Comparison of ENCODE assay signal across 22 mouse cellular contexts in the genomic region with DNA sequence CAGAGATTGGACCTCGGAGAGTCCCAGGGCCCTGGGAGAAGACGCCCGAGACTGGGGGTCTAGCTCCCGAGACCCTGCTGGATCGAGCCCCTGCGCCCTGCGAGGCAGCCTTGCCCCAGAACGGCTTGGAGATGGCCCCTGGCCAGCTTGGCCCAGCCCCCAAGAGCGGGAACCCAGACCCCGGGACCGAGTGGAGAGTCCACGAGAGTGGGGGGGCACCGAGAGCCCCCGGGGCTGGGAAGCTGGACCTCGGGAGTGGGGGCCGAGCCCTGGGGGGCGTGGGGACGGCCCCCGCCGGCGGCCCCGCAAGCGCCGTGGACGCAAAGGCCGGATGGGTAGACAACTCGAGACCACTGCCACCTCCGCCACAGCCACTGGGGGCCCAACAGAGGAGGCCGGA. TPM values are rescaled to one million over a fixed set of nuclear protein-coding genes. Genes with fewer than 3 reads are reported as not detected.
DNase-seq lines count a peak whose midpoint lies in the region; ATAC-seq and TF ChIP-seq lines count a peak whose summit lies in the region.
"Had no signal": no experiment of that assay in that cellular context is flagged by ENCODE, and none has a peak within 500 bp of the region (broad histone marks: within the 10 kb centered on the region; RNA-seq: fewer than 3 reads in every experiment).

No protein-coding gene starts in this region.

- DNase-seq in cerebellum, adult 2 months, result peak; percentile 5 to 28
- no peak for DNase-seq in cerebellum, adult 11-12 months
- DNase-seq in forebrain, embryonic 11.5 days (ENCODE audit: low spot score), result peak; percentile 52
- DNase-seq in forebrain, postnatal 0 days, result no peak
- no peak for DNase-seq in midbrain, embryonic 14.5 days
- DNase-seq in lung, postnatal 0 days (ENCODE audit: low spot score), result no peak
- DNase-seq: adrenal gland, postnatal 10 days; embryo, embryonic 11 days; gastrocnemius, postnatal 14 days; heart, postnatal 36 days; kidney, adult 11 months had no signal

- H3K4me1 ChIP-seq in cerebellum, adult 2 months (ENCODE audit: control insufficient read depth, insufficient read depth, low read length), result peaks cover 12% of the 10 kb centered on the region
- H3K4me1 ChIP-seq in forebrain, embryonic 11.5 days (replicated peaks; ENCODE audit: control insufficient read depth, insufficient read depth, low read length), result peaks cover 11% of the 10 kb centered on the region
- 0 out of 2 replicates have a peak, but pooled peaks cover 2% of the 10 kb centered on the region for H3K4me1 ChIP-seq in forebrain, postnatal 0 days (ENCODE audit: insufficient read depth)
- peaks cover 17% of the 10 kb centered on the region for H3K4me1 ChIP-seq in midbrain, embryonic 16.5 days (ENCODE audit: control insufficient read depth, insufficient read depth, low read length)
- peaks cover 16% of the 10 kb centered on the region for H3K4me1 ChIP-seq in midbrain, embryonic 14.5 days (ENCODE audit: control insufficient read depth, insufficient read depth, low read length)
- no peaks in the 10 kb centered on the region for H3K4me1 ChIP-seq in lung, postnatal 0 days (ENCODE audit: insufficient read depth, low read depth, low read length)

- no peaks in the 10 kb centered on the region for H3K27me3 ChIP-seq in cerebellum, adult 2 months (ENCODE audit: control insufficient read depth, insufficient read depth, low read length)
- H3K27me3 ChIP-seq in forebrain, embryonic 11.5 days (ENCODE audit: control insufficient read depth, insufficient read depth, low read length), result peaks cover 14% of the 10 kb centered on the region
- no peaks in the 10 kb centered on the region for H3K27me3 ChIP-seq in forebrain, postnatal 0 days (ENCODE audit: insufficient read depth, low read length)
- H3K27me3 ChIP-seq in midbrain, embryonic 16.5 days (ENCODE audit: control insufficient read depth, insufficient read depth, low read depth, low read length), result no peaks in the 10 kb centered on the region; the same call in 1 of the 2 replicates
- 0 out of 2 replicates have a peak, but pooled peaks cover 4% of the 10 kb centered on the region for H3K27me3 ChIP-seq in midbrain, embryonic 14.5 days (ENCODE audit: control insufficient read depth, insufficient read depth, low read length)
- H3K27me3 ChIP-seq in lung, postnatal 0 days (replicated peaks; ENCODE audit: insufficient read depth, low read length), result peaks cover 3% of the 10 kb centered on the region; the same call in 1 of the 2 replicates

- 79% methylated on average over 29 of the region's 29 CpGs for WGBS in cerebellum, adult 2 months
- WGBS in forebrain, embryonic 11.5 days, result 93% methylated on average over 29 of the region's 29 CpGs
- whole genome bisulfite sequencing in forebrain, postnatal 0 days, result 92% methylated on average over 27 of the region's 29 CpGs
- WGBS in midbrain, embryonic 16.5 days, result 96% methylated on average over 29 of the region's 29 CpGs
- 96% methylated on average over 29 of the region's 29 CpGs for WGBS in midbrain, embryonic 14.5 days
- 92% methylated on average over 26 of the region's 29 CpGs for WGBS in lung, postnatal 0 days

- H3K27ac ChIP-seq in cerebellum, adult 2 months (ENCODE audit: insufficient read depth, low read length), result no peak overlapping the region
- H3K27ac ChIP-seq in forebrain, embryonic 11.5 days (ENCODE audit: low read depth, low read length), result no peak overlapping the region
- H3K27ac ChIP-seq in forebrain, postnatal 0 days (ENCODE audit: low read depth, low read length), result no peak overlapping the region
- no peak overlapping the region for H3K27ac ChIP-seq in midbrain, embryonic 16.5 days (ENCODE audit: low read length)
- H3K27ac ChIP-seq in midbrain, embryonic 14.5 days (replicated peaks; ENCODE audit: low read depth, low read length), result no peak overlapping the region
- no peak overlapping the region for H3K27ac ChIP-seq in lung, postnatal 0 days (ENCODE audit: low read length)
- H3K27ac ChIP-seq: embryonic facial prominence, embryonic 15.5 days; forebrain, embryonic 10.5 days; forebrain, embryonic 15.5 days; hindbrain, embryonic 12.5 days; hindbrain, postnatal 0 days had no signal

- TF ChIP-seq POLR2A in cerebellum, adult 2 months (IDR thresholded peaks at IDR 0.05; ENCODE audit: borderline replicate concordance, insufficient read depth, low read length), result no peak

- no peak for ATAC-seq in forebrain, embryonic 11.5 days (replicated peaks; ENCODE audit: low FRiP score)
- ATAC-seq in forebrain, postnatal 0 days, result no peak
- ATAC-seq in midbrain, embryonic 16.5 days, result no peak
- ATAC-seq in midbrain, embryonic 14.5 days (ENCODE audit: low FRiP score, low TSS enrichment), result no peak
- no peak for ATAC-seq in lung, postnatal 0 days
- ATAC-seq: CD4-positive, CD25-positive, alpha-beta regulatory T cell, adult 4 months; forebrain, embryonic 15.5 days; hindbrain, postnatal 0 days had no signal

- H3K9me3 ChIP-seq in forebrain, embryonic 11.5 days (ENCODE audit: control insufficient read depth, low read length), result no peaks in the 10 kb centered on the region
- H3K9me3 ChIP-seq in forebrain, postnatal 0 days (ENCODE audit: low read length), result no peaks in the 10 kb centered on the region
- H3K9me3 ChIP-seq in midbrain, embryonic 16.5 days (replicated peaks; ENCODE audit: control insufficient read depth, low read length, poor library complexity, severe bottlenecking), result no peaks in the 10 kb centered on the region
- no peaks in the 10 kb centered on the region for H3K9me3 ChIP-seq in midbrain, embryonic 14.5 days (ENCODE audit: control insufficient read depth, low read length)
- no peaks in the 10 kb centered on the region for H3K9me3 ChIP-seq in lung, postnatal 0 days (ENCODE audit: low read length)
- H3K9me3 ChIP-seq: embryonic facial prominence, embryonic 15.5 days; forebrain, embryonic 15.5 days; heart, embryonic 12.5 days; hindbrain, embryonic 12.5 days had no signal

- TF ChIP-seq CTCF in cerebellum, adult 2 months (IDR thresholded peaks at IDR 0.05; ENCODE audit: borderline replicate concordance, insufficient read depth, low read depth, low read length), result no peak
- TF ChIP-seq CTCF in forebrain, postnatal 0 days (IDR thresholded peaks at IDR 0.05; ENCODE audit: low read depth), result no peak
- no peak for TF ChIP-seq CTCF in lung, postnatal 0 days (IDR thresholded peaks at IDR 0.05)

- no peak overlapping the region for H3K4me2 ChIP-seq in forebrain, embryonic 11.5 days (ENCODE audit: low read depth, low read length, severe bottlenecking)
- no peak overlapping the region for H3K4me2 ChIP-seq in forebrain, postnatal 0 days (ENCODE audit: low read depth)
- H3K4me2 ChIP-seq in midbrain, embryonic 16.5 days (ENCODE audit: low read length), result no peak overlapping the region
- no peak overlapping the region for H3K4me2 ChIP-seq in midbrain, embryonic 14.5 days (ENCODE audit: low read length)
- no peak overlapping the region for H3K4me2 ChIP-seq in lung, postnatal 0 days (replicated peaks; ENCODE audit: low read depth, low read length)
- H3K4me2 ChIP-seq: embryonic facial prominence, embryonic 15.5 days; forebrain, embryonic 15.5 days; heart, embryonic 12.5 days; hindbrain, embryonic 12.5 days had no signal

- H3K9ac ChIP-seq in forebrain, embryonic 11.5 days (ENCODE audit: low read length), result no peak overlapping the region
- no peak overlapping the region for H3K9ac ChIP-seq in forebrain, postnatal 0 days
- H3K9ac ChIP-seq in midbrain, embryonic 16.5 days (ENCODE audit: low read depth, low read length), result 0 out of 2 replicates have a peak overlapping the region, but pooled peaks have one; percentile 15
- H3K9ac ChIP-seq in midbrain, embryonic 14.5 days (replicated peaks; ENCODE audit: low read length), result no peak overlapping the region
- no peak overlapping the region for H3K9ac ChIP-seq in lung, postnatal 0 days (replicated peaks; ENCODE audit: low read depth)
- H3K9ac ChIP-seq: embryonic facial prominence, embryonic 15.5 days; forebrain, embryonic 15.5 days; heart, embryonic 12.5 days; hindbrain, embryonic 12.5 days had no signal

- no peak overlapping the region for H3K4me3 ChIP-seq in cerebellum, adult 2 months (replicated peaks; ENCODE audit: insufficient read depth, low read depth, low read length)
- H3K4me3 ChIP-seq in forebrain, embryonic 11.5 days (ENCODE audit: low read depth, low read length), result no peak overlapping the region
- no peak overlapping the region for H3K4me3 ChIP-seq in forebrain, postnatal 0 days (ENCODE audit: low read depth, low read length)
- H3K4me3 ChIP-seq in midbrain, embryonic 16.5 days (ENCODE audit: low read depth, low read length), result no peak overlapping the region
- H3K4me3 ChIP-seq in midbrain, embryonic 14.5 days (replicated peaks; ENCODE audit: low read depth, low read length), result no peak overlapping the region
- H3K4me3 ChIP-seq in lung, postnatal 0 days (ENCODE audit: low read depth, low read length), result no peak overlapping the region
- H3K4me3 ChIP-seq: embryonic facial prominence, embryonic 15.5 days; erythroblast, embryonic 14.5 days; forebrain, embryonic 10.5 days; forebrain, embryonic 15.5 days; heart, embryonic 12.5 days; hindbrain, embryonic 12.5 days had no signal

- no peak for TF ChIP-seq EP300 in lung, postnatal 0 days (IDR thresholded peaks at IDR 0.05)

- peaks cover 4% of the 10 kb centered on the region for H3K36me3 ChIP-seq in forebrain, embryonic 11.5 days (ENCODE audit: control insufficient read depth, insufficient read depth, low read length)
- peaks cover 73% of the 10 kb centered on the region for H3K36me3 ChIP-seq in forebrain, postnatal 0 days (ENCODE audit: insufficient read depth)
- H3K36me3 ChIP-seq in midbrain, embryonic 16.5 days (ENCODE audit: control insufficient read depth, insufficient read depth, low read length), result peaks cover 46% of the 10 kb centered on the region
- H3K36me3 ChIP-seq in midbrain, embryonic 14.5 days (ENCODE audit: control insufficient read depth, insufficient read depth, low read length), result peaks cover 92% of the 10 kb centered on the region
- H3K36me3 ChIP-seq in lung, postnatal 0 days (ENCODE audit: insufficient read depth, low read length), result no peaks in the 10 kb centered on the region

RNA-seq across cellular contexts. Expression of a gene that starts 10.5 kb away (rescaled TPM):
- 10.6 and 10.8 TPM in 2 replicates for polyA plus RNA-seq in cerebellum, adult 2 months (2012; rRNA removed)
- 1.4 and 1.6 TPM in 2 replicates for polyA plus RNA-seq in forebrain, embryonic 11.5 days (2014; fragmentation: Nextera tagmentation; extraction: Ambion mirVana)
- 6.5 and 8.9 TPM in 2 replicates for total RNA-seq in forebrain, postnatal 0 days (2014; rRNA removed)
- polyA plus RNA-seq in forebrain, postnatal 0 days (2015; fragmentation: Nextera tagmentation; extraction: Ambion mirVana), result 9.6 and 10.0 TPM in 2 replicates
- 6.1 and 6.4 TPM in 2 replicates for polyA plus RNA-seq in midbrain, embryonic 16.5 days (2015; fragmentation: Nextera tagmentation; extraction: Ambion mirVana)
- 5.2 and 8.5 TPM in 2 replicates for polyA plus RNA-seq in midbrain, embryonic 14.5 days (2014; fragmentation: Nextera tagmentation; extraction: Ambion mirVana)
- polyA plus RNA-seq in lung, postnatal 0 days (2015; fragmentation: Nextera tagmentation; extraction: Ambion mirVana), result 3.2 and 3.7 TPM in 2 replicates
- total RNA-seq: gastrocnemius, postnatal 14 days; heart, adult 8-10 months; heart, postnatal 36 days had no signal
- polyA plus RNA-seq: erythroblast, embryonic 14.5 days had no signal

RNA-seq across cellular contexts. Expression of a gene that starts 11.4 kb away (rescaled TPM):
- 126 and 130 TPM in 2 replicates for polyA plus RNA-seq in cerebellum, adult 2 months (2012; rRNA removed)
- 5.2 and 6.6 TPM in 2 replicates for polyA plus RNA-seq in forebrain, embryonic 11.5 days (2014; fragmentation: Nextera tagmentation; extraction: Ambion mirVana)
- total RNA-seq in forebrain, postnatal 0 days (2014; rRNA removed), result 128 and 144 TPM in 2 replicates
- polyA plus RNA-seq in forebrain, postnatal 0 days (2015; fragmentation: Nextera tagmentation; extraction: Ambion mirVana), result 8.9 and 12.5 TPM in 2 replicates
- polyA plus RNA-seq in midbrain, embryonic 16.5 days (2015; fragmentation: Nextera tagmentation; extraction: Ambion mirVana), result 19.6 and 26.7 TPM in 2 replicates
- 25.2 and 30.2 TPM in 2 replicates for polyA plus RNA-seq in midbrain, embryonic 14.5 days (2014; fragmentation: Nextera tagmentation; extraction: Ambion mirVana)
- polyA plus RNA-seq in lung, postnatal 0 days (2015; fragmentation: Nextera tagmentation; extraction: Ambion mirVana), result 0.10 and 0.11 TPM in 2 replicates
- total RNA-seq: common myeloid progenitor, adult 5-6 weeks had no signal
- polyA plus RNA-seq: CD4-positive, CD25-positive, alpha-beta regulatory T cell, adult 4 months had no signal

RNA-seq across cellular contexts. Expression of a gene that starts 19.4 kb away (rescaled TPM):
- polyA plus RNA-seq in cerebellum, adult 2 months (2012; rRNA removed), result 112 and 116 TPM in 2 replicates
- 194 and 207 TPM in 2 replicates for polyA plus RNA-seq in forebrain, embryonic 11.5 days (2014; fragmentation: Nextera tagmentation; extraction: Ambion mirVana)
- total RNA-seq in forebrain, postnatal 0 days (2014; rRNA removed), result 253 and 270 TPM in 2 replicates
- polyA plus RNA-seq in forebrain, postnatal 0 days (2015; fragmentation: Nextera tagmentation; extraction: Ambion mirVana), result 282 and 317 TPM in 2 replicates
- polyA plus RNA-seq in midbrain, embryonic 16.5 days (2015; fragmentation: Nextera tagmentation; extraction: Ambion mirVana), result 275 and 307 TPM in 2 replicates
- polyA plus RNA-seq in midbrain, embryonic 14.5 days (2014; fragmentation: Nextera tagmentation; extraction: Ambion mirVana), result 281 and 288 TPM in 2 replicates
- polyA plus RNA-seq in lung, postnatal 0 days (2015; fragmentation: Nextera tagmentation; extraction: Ambion mirVana), result 105 and 113 TPM in 2 replicates

RNA-seq across cellular contexts. Expression of a gene that starts 29.6 kb away (rescaled TPM):
- 6.0 and 7.3 TPM in 2 replicates for polyA plus RNA-seq in cerebellum, adult 2 months (2012; rRNA removed)
- 0.37 and 0.45 TPM in 2 replicates for polyA plus RNA-seq in forebrain, embryonic 11.5 days (2014; fragmentation: Nextera tagmentation; extraction: Ambion mirVana)
- 0.54 and 1.00 TPM in 2 replicates for total RNA-seq in forebrain, postnatal 0 days (2014; rRNA removed)
- 0.48 and 1.1 TPM in 2 replicates for polyA plus RNA-seq in forebrain, postnatal 0 days (2015; fragmentation: Nextera tagmentation; extraction: Ambion mirVana)
- polyA plus RNA-seq in midbrain, embryonic 16.5 days (2015; fragmentation: Nextera tagmentation; extraction: Ambion mirVana), result 1.2 and 1.3 TPM in 2 replicates
- 0.63 and 0.88 TPM in 2 replicates for polyA plus RNA-seq in midbrain, embryonic 14.5 days (2014; fragmentation: Nextera tagmentation; extraction: Ambion mirVana)
- polyA plus RNA-seq in lung, postnatal 0 days (2015; fragmentation: Nextera tagmentation; extraction: Ambion mirVana), result 0.20 and 0.35 TPM in 2 replicates
- total RNA-seq: common myeloid progenitor, adult 5-6 weeks had no signal
- polyA plus RNA-seq: CD4-positive, CD25-positive, alpha-beta regulatory T cell, adult 4 months had no signal

RNA-seq across cellular contexts. Expression of a gene that starts 35.8 kb away (rescaled TPM):
- polyA plus RNA-seq in cerebellum, adult 2 months (2012; rRNA removed), result 14.9 and 15.5 TPM in 2 replicates
- polyA plus RNA-seq in forebrain, embryonic 11.5 days (2014; fragmentation: Nextera tagmentation; extraction: Ambion mirVana), result 84.8 and 88.2 TPM in 2 replicates
- total RNA-seq in forebrain, postnatal 0 days (2014; rRNA removed), result 39.3 and 41.8 TPM in 2 replicates
- polyA plus RNA-seq in forebrain, postnatal 0 days (2015; fragmentation: Nextera tagmentation; extraction: Ambion mirVana), result 55.9 and 60.7 TPM in 2 replicates
- polyA plus RNA-seq in midbrain, embryonic 16.5 days (2015; fragmentation: Nextera tagmentation; extraction: Ambion mirVana), result 38.4 and 45.8 TPM in 2 replicates
- 37.2 and 37.4 TPM in 2 replicates for polyA plus RNA-seq in midbrain, embryonic 14.5 days (2014; fragmentation: Nextera tagmentation; extraction: Ambion mirVana)
- polyA plus RNA-seq in lung, postnatal 0 days (2015; fragmentation: Nextera tagmentation; extraction: Ambion mirVana), result 14.8 and 15.1 TPM in 2 replicates

Comparison
In these comparisons a context has a peak if more than half of its experiments do, and no peak if none do; other contexts are left out.
1. DNase-seq: peak in cerebellum, adult 2 months (2 of 2) and forebrain, embryonic 11.5 days (single experiment); none in cerebellum, adult 11-12 months (single experiment), forebrain, postnatal 0 days (single experiment), midbrain, embryonic 14.5 days (single experiment) and lung, postnatal 0 days (single experiment).